Mouse (Mus musculus): ENCODE measurements around the gene Zfp955b. TPM values are rescaled to one million over a fixed set of nuclear protein-coding genes. Genes with fewer than 3 reads are reported as not detected.
"Not testable (repeated sequence)": the region's sequence is repeated elsewhere in the genome, so short reads cannot be mapped to it uniquely, and the experiment has no call there.

Gene Zfp955b
- total RNA-seq (2015) (5.7 and 7.0 TPM in 2 replicates), total RNA-seq (2017) (5.6 and 9.1 TPM in 2 replicates)

GRCm38 (mm10) chr17:33289039-33289875, at the start of gene Zfp955b:
Zfp955b (plus strand) TSS chr17:33289544.
- peak; percentile 100 for ATAC-seq (replicated peaks; ENCODE audit: poor library complexity)

GRCm38 (mm10) chr17:33254530-33255318, 34.6 kb upstream of the Zfp955b start, which contains the start of gene Zfp955a:
Zfp955a (minus strand) TSS chr17:33255145.
- peak; percentile 100 for ATAC-seq (replicated peaks; ENCODE audit: poor library complexity)

- not testable (repeated sequence) for ATAC-seq (replicated peaks; ENCODE audit: poor library complexity)
These were observed 34.1 kb upstream of the Zfp955b start for GRCm38 (mm10) chr17:33255319-33255657.

- ATAC-seq (replicated peaks; ENCODE audit: poor library complexity), result no peak
These were observed 25.0 kb upstream of the Zfp955b start, which contains the start of gene Olfr63 for GRCm38 (mm10) chr17:33264376-33264775. Olfr63 (plus strand) TSS chr17:33264676.

DNA sequence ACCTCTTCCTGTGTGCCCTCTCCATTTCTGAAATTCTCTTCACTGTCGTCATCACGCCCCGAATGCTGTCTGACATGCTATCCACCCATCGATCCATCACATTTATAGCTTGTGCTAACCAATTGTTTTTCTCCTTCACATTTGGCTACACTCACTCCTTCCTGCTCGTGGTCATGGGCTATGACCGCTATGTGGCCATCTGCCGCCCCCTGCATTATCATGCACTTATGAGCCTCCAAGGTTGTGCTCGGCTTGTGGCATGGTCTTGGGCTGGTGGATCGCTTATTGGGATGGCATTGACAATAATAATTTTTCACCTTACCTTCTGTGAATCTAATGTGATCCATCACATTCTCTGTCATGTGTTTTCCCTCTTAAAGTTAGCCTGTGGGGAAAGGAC, 20.4 kb upstream of the Zfp955b start:
- no peak for ATAC-seq (replicated peaks; ENCODE audit: poor library complexity)

DNA sequence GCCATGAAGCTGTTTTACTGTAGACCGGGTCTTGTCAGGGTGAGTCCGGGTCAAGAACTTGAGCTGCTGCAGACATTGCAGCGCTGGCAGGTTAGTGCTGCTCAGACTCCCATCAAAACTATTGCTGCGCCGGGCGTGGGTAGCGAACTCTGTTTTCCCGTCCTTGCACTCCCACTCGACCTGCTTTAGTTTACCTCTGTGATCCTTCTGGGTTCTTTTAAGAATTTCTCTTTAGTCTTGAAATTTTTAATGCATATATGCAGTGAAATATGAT, 469 bp downstream of the Zfp955b start:
- not testable (repeated sequence) for ATAC-seq (replicated peaks; ENCODE audit: poor library complexity)

DNA sequence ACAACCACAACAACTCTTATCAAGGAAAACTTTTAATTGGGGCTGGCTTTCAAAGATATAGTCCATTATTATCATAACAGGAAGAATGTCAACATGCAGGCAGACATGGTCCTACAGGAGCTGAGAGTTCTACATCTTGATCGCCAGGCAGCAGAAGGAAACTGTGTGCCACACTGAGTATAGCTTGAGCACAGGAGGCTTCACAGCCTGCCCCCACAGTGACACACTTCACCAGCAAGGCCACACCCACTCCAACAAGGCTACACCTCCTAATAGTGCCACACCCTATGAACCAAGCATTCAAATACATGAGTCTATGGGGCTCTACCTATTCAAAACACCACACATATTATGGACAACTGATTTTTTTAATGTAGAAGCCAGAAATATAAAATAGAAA, 63.6 kb downstream of the Zfp955b start:
- ATAC-seq (replicated peaks; ENCODE audit: poor library complexity), result peak; percentile 20; the same call in 1 of the 2 replicates

Other genes starting within 250 kb of the Zfp955b start
- not detected in 2 replicates for gene 4921501E09Rik, start 221.5 kb upstream of the Zfp955b start, total RNA-seq (2015)
- gene 4921501E09Rik, start 221.5 kb upstream of the Zfp955b start, total RNA-seq (2017), result not detected in 2 replicates
- gene Zfp563, start 200.2 kb upstream of the Zfp955b start, total RNA-seq (2015), result 5.3 and 8.2 TPM in 2 replicates
- gene Zfp563, start 200.2 kb upstream of the Zfp955b start, total RNA-seq (2017), result 3.4 and 5.5 TPM in 2 replicates
- not detected in 2 replicates for gene Morc2b, start 149.9 kb upstream of the Zfp955b start, total RNA-seq (2015)
- not detected in 2 replicates for gene Morc2b, start 149.9 kb upstream of the Zfp955b start, total RNA-seq (2017)
- not detected in 2 replicates for gene Olfr55, start 121.1 kb upstream of the Zfp955b start, total RNA-seq (2015)
- gene Olfr55, start 121.1 kb upstream of the Zfp955b start, total RNA-seq (2017), result not detected in 2 replicates
- not detected in 2 replicates for gene Olfr239, start 98.2 kb upstream of the Zfp955b start, total RNA-seq (2015)
- not detected in 2 replicates for gene Olfr239, start 98.2 kb upstream of the Zfp955b start, total RNA-seq (2017)
- not detected in 2 replicates for gene Olfr1564, start 67.9 kb upstream of the Zfp955b start, total RNA-seq (2015)
- not detected in 2 replicates for gene Olfr1564, start 67.9 kb upstream of the Zfp955b start, total RNA-seq (2017)
- 12.7 and 13.5 TPM in 2 replicates for gene Zfp955a, start 34.4 kb upstream of the Zfp955b start, total RNA-seq (2015)
- gene Zfp955a, start 34.4 kb upstream of the Zfp955b start, total RNA-seq (2017), result 13.7 and 15.3 TPM in 2 replicates
- gene Olfr63, start 24.9 kb upstream of the Zfp955b start, total RNA-seq (2015), result 0.02 TPM in 1 of 2 replicates, not detected in the other
- not detected in 2 replicates for gene Olfr63, start 24.9 kb upstream of the Zfp955b start, total RNA-seq (2017)
- 18.9 and 27.4 TPM in 2 replicates for gene Zfp81, start 69.3 kb downstream of the Zfp955b start, total RNA-seq (2015)
- gene Zfp81, start 69.3 kb downstream of the Zfp955b start, total RNA-seq (2017), result 11.9 and 14.5 TPM in 2 replicates
- 15.8 and 24.3 TPM in 2 replicates for gene Zfp101, start 105.1 kb downstream of the Zfp955b start, total RNA-seq (2015)
- gene Zfp101, start 105.1 kb downstream of the Zfp955b start, total RNA-seq (2017), result 17.3 and 54.4 TPM in 2 replicates
- gene Actl9, start 143.4 kb downstream of the Zfp955b start, total RNA-seq (2015), result not detected in 2 replicates
- not detected in 2 replicates for gene Actl9, start 143.4 kb downstream of the Zfp955b start, total RNA-seq (2017)
- gene Adamts10, start 234.7 kb downstream of the Zfp955b start, total RNA-seq (2015), result 13.8 and 14.0 TPM in 2 replicates
- 18.5 and 20.6 TPM in 2 replicates for gene Adamts10, start 234.7 kb downstream of the Zfp955b start, total RNA-seq (2017)